Mouse (Mus musculus) bone marrow macrophage, adult 2 months (primary cell): ENCODE results near the gene Selenof. TPM values are rescaled to one million over a fixed set of nuclear protein-coding genes. Genes with fewer than 3 reads are reported as not detected.

ENCODE experiments used
- H3K27ac ChIP-seq: 2 replicates; pipeline ENCODE4 v1.5.1; 2012; ENCODE audit warnings: low read depth, low read length; ENCODE audit not compliant: insufficient read depth
- H3K4me1 ChIP-seq: 2 replicates; pipeline ENCODE4 v1.6.1; 2012; ENCODE audit warnings: low read length; ENCODE audit not compliant: control insufficient read depth, insufficient read depth
- H3K4me3 ChIP-seq: 2 replicates; pipeline ENCODE4 v1.5.1; 2012; ENCODE audit warnings: mild to moderate bottlenecking, low read length, moderate library complexity; ENCODE audit not compliant: insufficient read depth
- CTCF ChIP-seq: IDR thresholded peaks from 2 replicates; pipeline ENCODE4 v1.5.1; 2012; ENCODE audit warnings: low read depth, mild to moderate bottlenecking, low read length, moderate library complexity
- POLR2A ChIP-seq: IDR thresholded peaks from 2 replicates; pipeline ENCODE4 v1.6.1; 2012; ENCODE audit warnings: mild to moderate bottlenecking, low read depth, low read length, borderline replicate concordance
- polyA plus RNA-seq: library from polyadenylated mRNA; stranded (reverse); fragments of >200 nt; gene quantifications from 2 replicates; pipeline ENCODE4 v1.2.4, GENCODE M21; 2012; ENCODE audit not compliant: missing spikeins, insufficient read depth, insufficient read length

Gene Selenof
- polyA plus RNA-seq, 1 experiment, result 327 TPM

GRCm38 (mm10) chr3:144579796-144580195 lies 9.7 kb downstream of the Selenof start:
- no peak overlapping the region for H3K27ac ChIP-seq

GRCm38 (mm10) chr3:144580281-144580680 lies 10.2 kb downstream of the Selenof start:
- no peak overlapping the region for H3K27ac ChIP-seq
- peaks cover 26% of the 10 kb centered on the region for H3K4me1 ChIP-seq
- TF ChIP-seq POLR2A, result no peak
- no peak overlapping the region for H3K4me3 ChIP-seq

More at GRCm38 (mm10) chr3:144579796-144580195, 9.7 kb downstream of the Selenof start:
- Histone ChIP-seq H3K4me1 (peaks cover 26% of the 10 kb centered on the region), H3K4me3 (no peak overlapping the region)
- TF ChIP-seq CTCF (no peak), POLR2A (no peak)

GRCm38 (mm10) chr3:144581842-144582241 lies 11.7 kb downstream of the Selenof start:
- TF ChIP-seq CTCF (no peak), POLR2A (no peak)
- no peak overlapping the region for H3K27ac ChIP-seq
- H3K4me3 ChIP-seq, result no peak overlapping the region
- peaks cover 39% of the 10 kb centered on the region for H3K4me1 ChIP-seq

- peaks cover 44% of the 10 kb centered on the region for H3K4me1 ChIP-seq
- no peak for TF ChIP-seq CTCF
- TF ChIP-seq POLR2A, result no peak
- no peak overlapping the region for H3K27ac ChIP-seq
- H3K4me3 ChIP-seq, result no peak overlapping the region
Observed at GRCm38 (mm10) chr3:144582306-144582705, 12.2 kb downstream of the Selenof start.

- H3K27ac ChIP-seq, result peak overlapping the region; percentile 93
- H3K4me1 ChIP-seq, result peaks cover 51% of the 10 kb centered on the region
- TF ChIP-seq CTCF (no peak), POLR2A (no peak)
- H3K4me3 ChIP-seq, result no peak overlapping the region
Observed at GRCm38 (mm10) chr3:144583789-144584188, 13.7 kb downstream of the Selenof start.

GRCm38 (mm10) chr3:144584789-144585553 lies 14.9 kb downstream of the Selenof start:
- H3K4me3 ChIP-seq, result peak overlapping the region; percentile 15; the same call in 1 of the 2 replicates

GRCm38 (mm10) chr3:144586731-144587130 lies 16.6 kb downstream of the Selenof start:
- Histone ChIP-seq H3K4me3 (no peak overlapping the region), H3K27ac (peak overlapping the region; percentile 26), H3K4me1 (peaks cover 50% of the 10 kb centered on the region)
- no peak for TF ChIP-seq POLR2A
- no peak for TF ChIP-seq CTCF

More at GRCm38 (mm10) chr3:144584789-144585553, 14.9 kb downstream of the Selenof start:
- TF ChIP-seq CTCF, result no peak
- no peak for TF ChIP-seq POLR2A
- Histone ChIP-seq H3K27ac (peak overlapping the region; percentile 93), H3K4me1 (peaks cover 53% of the 10 kb centered on the region)

- H3K4me3 ChIP-seq, result no peak overlapping the region
- no peak for TF ChIP-seq POLR2A
- TF ChIP-seq CTCF, result no peak
- H3K4me1 ChIP-seq, result peaks cover 35% of the 10 kb centered on the region
- peak overlapping the region; percentile 47 for H3K27ac ChIP-seq
Observed at GRCm38 (mm10) chr3:144589189-144589890, 19.2 kb downstream of the Selenof start.

GRCm38 (mm10) chr3:144592992-144593785 lies 23.1 kb downstream of the Selenof start:
- H3K27ac ChIP-seq, result no peak overlapping the region
- peaks cover 12% of the 10 kb centered on the region for H3K4me1 ChIP-seq
- H3K4me3 ChIP-seq, result no peak overlapping the region
- TF ChIP-seq CTCF (no peak), POLR2A (no peak)

- TF ChIP-seq POLR2A, result no peak
- no peak for TF ChIP-seq CTCF
- H3K4me1 ChIP-seq, result peaks cover under 1% of the 10 kb centered on the region; the same call in 1 of the 2 replicates
Observed at GRCm38 (mm10) chr3:144597121-144597520, 27.0 kb downstream of the Selenof start.

More at GRCm38 (mm10) chr3:144597121-144597520, 27.0 kb downstream of the Selenof start:
- H3K27ac ChIP-seq, result no peak overlapping the region
- no peak overlapping the region for H3K4me3 ChIP-seq
